Mouse (Mus musculus) G1E-ER4 (cell line): ENCODE measurements around the gene Dmtf1. TPM values are rescaled to one million over a fixed set of nuclear protein-coding genes. Genes with fewer than 3 reads are reported as not detected.

Source experiments
- GATA1 ChIP-seq: IDR thresholded peaks from one replicate; pipeline ENCODE4 v1.8.0; 2012; ENCODE audit warnings: low read length, inconsistent platforms
- polyA plus RNA-seq: library from polyadenylated mRNA; stranded (reverse); fragments of >175 nt; gene quantifications from 2 replicates; pipeline ENCODE4 v1.2.3, GENCODE M21; 2012

Dmtf1 gene
- polyA plus RNA-seq, 1 experiment: 1.2 TPM

DNA sequence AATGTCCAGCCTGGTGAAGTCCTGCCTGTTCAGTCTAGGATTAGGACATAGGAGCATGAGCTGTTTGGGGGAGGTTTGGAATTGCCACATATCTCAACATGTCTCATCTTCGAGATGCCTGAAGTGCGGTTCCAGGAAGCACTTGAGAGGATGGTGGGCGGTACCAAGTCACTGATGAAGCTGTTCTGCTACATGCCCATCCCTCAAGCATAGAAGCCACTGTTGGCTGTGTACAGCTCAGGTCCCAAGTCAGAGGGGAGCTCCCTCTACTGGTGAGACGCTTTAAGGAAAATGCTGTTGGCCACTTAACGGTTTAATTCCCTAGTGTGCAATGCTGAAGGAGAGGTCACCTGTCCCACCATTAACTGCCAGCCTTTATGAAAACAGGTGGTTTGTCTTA lies 49.8 kb downstream of the Dmtf1 start:
- TF ChIP-seq GATA1: no peak

DNA sequence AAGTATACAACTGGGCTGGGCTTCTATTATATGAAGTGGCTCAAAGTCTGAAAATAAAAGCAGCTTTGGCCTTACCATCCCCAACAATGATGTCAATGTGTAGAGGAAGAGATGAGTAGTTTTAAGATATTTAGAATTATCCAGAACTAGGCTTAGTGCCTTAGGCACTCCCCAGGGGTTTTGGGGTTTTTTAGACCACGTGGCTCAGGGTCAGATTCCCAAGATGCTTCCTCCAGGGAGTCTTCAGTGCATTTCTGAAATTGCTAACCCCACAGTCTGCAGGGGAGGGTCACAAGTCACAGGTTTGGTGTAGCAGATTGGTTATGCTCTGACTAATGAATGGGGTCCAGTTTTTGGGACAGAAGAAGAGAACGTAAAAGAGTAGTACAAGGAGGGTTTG lies 50.3 kb downstream of the Dmtf1 start:
- TF ChIP-seq GATA1: no peak

DNA sequence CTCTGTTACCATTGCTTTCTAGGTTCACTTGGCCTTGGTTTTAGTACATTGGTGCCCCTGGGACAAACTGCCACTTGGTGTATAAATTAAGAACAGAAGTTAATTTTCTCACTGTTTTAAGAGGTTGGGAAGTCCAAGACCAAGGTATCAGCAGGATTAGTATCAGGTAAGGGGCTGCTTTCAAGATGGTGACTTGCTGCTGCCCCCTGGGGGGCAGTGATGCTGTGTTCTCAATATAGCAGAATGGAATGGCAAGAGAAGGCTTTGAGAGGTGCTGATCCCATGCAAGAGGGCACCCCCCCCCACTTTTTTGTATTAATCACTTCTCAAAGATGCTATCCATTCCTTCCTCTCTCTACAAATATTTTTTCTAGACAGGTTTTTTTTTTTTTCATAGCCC lies 52.0 kb downstream of the Dmtf1 start:
- no peak for TF ChIP-seq GATA1

DNA sequence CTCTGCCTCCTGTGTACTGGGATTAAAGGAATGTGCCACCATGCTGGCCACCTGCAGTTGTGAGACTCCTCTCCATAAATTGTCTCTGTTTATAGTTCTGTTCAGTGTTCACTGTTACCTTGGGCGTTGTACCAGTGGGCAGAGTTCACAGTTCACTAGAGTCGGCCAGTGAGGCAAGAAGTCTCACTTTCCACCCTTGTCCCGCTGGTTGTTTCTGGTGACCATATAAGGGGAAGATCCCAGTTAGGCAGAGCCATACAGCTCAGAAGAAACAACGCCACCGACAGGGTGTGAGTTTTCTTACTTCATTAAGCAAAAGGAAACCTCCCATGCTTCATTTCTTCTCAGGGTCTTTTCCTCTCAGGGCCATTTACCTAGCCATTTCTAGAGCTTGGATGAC lies 53.1 kb downstream of the Dmtf1 start:
- no peak for TF ChIP-seq GATA1

DNA sequence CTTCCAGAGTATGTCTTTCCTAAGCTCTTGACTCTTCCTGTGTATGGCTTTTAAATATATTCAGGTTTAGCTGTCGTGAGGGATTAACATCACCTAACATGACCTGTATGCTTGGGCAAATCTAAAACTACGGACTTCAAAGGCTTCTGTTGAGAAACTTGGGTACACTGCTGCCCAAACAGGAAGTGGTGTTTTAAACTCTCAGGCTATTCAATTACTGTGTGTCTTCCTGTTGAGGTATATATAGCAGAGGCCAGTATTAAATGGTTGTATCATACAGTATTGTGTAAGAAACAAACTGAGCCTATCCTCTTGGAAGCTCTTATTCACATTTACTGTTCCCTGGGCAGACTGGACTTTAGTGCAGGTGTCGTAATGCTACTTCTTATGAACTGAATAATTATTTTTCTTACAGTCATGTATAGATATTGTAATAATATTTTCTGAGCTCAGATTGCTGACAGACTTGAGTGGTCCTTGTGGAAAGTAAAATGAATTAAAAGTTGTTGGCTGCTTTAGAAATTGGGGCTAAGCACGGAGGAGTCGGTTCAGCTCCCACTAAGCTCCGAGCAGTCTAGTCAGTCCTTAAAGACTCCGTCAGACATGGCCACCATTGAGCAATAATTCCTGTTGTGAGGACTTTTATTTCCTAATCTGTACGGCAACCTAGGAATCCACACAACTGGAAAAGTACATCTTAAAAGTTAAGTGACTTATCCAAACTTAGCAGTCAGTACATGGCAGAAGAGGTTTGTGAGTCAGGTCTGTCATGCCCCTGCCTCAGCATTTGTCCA lies 54.1 kb downstream of the Dmtf1 start:
- no peak for TF ChIP-seq GATA1

DNA sequence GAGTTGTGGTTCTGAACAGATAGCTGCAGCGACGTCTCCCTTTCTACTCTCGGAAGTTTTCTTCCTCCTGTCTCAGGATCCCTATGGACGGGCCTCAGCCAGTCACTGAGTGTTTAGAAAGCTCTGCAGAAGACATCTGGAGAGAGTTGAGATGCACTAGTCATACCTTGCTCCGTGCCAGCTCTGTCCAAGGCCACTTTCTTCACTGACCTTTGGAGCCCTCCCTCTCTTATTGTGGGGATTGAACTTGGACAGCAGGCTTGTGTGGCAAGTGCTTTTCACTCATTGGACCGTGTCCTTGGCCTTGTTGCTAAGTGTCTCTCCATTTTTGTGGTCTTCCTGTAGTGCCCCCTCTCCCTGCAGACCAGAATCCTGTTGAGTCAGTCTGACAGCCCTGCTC lies 54.8 kb downstream of the Dmtf1 start:
- no peak for TF ChIP-seq GATA1

DNA sequence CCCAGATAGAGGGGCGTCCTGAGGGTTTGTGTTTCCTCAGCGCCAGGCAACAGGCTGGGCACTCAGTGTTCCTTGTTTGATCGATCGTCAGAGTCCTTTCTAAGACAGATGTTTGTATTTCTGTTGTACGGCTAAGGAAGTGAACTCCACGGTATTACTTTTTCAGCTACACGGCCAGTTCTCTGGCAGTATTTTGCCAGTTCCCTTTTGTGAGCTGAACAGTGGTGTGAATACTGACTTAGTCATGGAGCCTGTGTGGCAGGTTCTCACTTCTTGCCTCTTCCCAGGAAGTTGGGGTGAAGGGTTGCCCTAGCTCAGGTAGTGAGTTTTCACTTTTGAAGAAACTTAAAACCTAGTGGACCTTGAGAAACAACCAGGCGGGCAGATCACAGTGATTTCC lies 57.6 kb downstream of the Dmtf1 start:
- TF ChIP-seq GATA1: no peak

DNA sequence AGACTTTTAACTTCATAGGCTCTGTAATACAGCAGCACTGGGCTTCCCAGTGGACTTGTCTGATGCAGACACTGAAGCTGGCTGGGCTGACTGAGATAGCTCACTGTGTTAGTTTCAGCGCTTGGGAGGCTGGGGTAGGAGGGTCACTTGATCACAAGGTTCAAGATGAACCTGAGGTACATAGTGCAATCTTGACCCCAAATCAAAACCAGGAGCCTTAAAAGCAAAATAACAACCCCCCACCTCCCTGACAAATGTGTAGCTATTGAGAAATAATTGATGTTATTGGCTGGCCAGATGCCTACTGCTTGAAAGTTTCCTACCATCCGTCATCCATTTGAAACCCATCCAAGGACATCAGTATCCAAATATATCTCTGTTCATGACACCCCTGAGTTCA lies 58.9 kb downstream of the Dmtf1 start:
- no peak for TF ChIP-seq GATA1

DNA sequence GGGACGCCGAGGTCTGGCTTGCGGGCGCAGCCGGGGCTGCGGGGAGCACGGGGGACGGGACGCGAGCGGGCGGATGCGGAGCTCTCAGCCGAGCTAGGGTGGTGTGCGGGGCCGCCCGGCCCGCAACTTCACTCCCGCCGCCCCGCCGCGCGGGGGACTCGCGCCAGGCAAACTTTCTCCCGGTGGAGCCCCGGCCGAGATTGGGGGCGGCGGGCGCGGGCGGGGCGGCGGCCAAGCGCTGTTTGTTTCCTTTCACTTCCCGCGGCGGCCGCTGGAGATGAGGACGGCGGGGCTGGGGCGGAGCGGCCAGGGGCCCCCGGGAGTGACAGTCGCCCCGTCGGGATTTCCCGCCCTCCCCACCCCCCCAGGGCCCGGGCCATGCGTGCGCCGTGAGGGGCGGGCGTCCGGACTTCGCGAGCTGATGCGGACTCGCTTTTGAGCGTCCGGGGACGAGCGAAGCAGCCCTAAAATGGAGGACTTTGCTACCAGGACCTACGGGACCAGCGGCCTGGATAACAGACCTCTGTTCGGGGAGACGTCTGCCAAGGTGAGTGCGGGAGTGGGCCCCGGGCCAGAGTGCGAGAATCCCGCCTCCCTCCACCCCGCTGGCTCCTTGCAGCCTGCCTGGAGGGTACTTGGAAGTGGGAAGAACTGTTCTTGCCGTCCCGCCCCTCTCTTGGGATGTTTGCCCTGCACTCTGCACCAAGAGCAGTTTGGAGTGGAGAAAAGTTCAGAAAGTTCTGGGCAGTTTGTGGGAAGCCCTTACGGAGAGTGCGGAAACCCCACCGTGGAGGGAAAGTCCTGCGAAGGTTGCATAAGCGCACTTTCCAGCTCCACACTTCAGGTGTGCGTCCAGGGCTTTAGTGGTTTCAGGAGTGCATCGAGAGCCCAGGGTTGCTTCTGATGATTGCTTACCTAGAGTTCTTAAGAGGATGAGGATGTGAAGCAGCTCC lies 60.5 kb downstream of the Dmtf1 start:
- TF ChIP-seq GATA1: no peak

DNA sequence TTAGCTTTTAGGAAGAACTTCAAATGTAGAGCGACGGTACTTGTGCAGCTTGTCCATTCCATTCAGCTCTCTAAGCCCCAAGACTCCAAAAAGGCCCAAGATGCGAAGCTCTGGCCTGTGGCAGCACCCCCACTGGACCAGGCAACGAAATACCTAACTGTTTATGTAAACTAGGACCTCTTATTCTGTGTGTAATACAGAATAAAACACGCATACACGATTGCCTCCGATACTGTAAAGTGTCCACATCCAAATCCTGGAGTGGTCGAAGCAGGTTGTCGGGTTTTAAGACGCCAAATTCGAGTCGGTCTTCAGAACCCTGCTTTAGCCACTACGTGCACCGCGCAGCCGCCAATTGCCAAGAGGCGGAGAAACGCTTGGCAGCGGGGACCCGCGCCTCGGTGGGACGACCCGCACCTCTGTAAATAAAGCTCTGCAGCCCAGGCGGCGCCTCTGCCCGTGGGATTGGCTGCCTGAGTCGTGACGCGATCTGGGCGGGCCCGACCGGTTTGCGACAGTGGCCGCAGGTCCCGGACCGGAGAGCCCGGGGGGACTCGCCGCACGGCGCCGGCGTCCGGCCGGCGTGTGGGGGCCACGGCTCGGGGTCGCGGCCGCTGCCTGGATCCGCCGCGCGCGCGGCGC lies 61.2 kb downstream of the Dmtf1 start, which contains the start of gene Tmem243:
Gene Tmem243 (plus strand): TSS at position 462 of the 642 bp plus-strand sequence.
- TF ChIP-seq GATA1: no peak

DNA sequence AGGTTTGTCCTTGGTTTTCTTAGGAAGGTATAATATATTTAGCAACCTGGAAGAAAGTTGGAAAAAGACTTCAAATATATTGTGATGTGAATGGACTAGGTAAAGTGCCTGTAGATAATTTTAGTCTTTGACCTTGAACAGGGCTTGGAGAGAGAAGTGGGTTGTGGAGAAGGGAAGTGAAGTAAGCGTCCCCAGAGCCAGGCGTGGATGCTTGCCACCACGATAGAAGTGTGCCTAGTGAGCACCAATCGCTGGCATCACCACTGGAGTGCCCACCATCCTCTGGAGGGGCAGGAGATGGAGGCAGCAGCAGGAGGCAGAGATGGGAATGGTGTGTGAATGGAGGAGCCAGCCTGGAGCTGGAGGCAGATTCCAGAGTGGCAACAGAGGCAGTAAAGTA lies 68.1 kb downstream of the Dmtf1 start:
- no peak for TF ChIP-seq GATA1

DNA sequence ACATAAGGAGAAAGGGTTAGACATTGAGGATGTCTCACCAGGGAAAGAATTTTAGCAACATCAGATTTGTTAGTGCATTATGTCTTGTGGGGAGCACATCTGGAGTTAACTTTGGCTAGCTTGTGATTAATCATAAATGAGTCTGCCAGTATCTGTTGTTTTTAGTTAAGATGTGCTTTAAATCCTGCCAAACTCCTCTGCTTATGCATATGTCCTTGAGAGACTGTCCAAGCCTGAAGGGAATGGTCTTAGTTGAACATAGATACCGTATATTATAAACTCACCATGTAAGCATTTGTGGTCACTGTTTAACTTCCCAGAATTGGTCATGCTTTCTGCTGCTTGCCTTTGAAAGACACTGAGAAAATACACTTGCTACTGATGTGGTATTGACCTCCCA lies 68.9 kb downstream of the Dmtf1 start:
- TF ChIP-seq GATA1: no peak

DNA sequence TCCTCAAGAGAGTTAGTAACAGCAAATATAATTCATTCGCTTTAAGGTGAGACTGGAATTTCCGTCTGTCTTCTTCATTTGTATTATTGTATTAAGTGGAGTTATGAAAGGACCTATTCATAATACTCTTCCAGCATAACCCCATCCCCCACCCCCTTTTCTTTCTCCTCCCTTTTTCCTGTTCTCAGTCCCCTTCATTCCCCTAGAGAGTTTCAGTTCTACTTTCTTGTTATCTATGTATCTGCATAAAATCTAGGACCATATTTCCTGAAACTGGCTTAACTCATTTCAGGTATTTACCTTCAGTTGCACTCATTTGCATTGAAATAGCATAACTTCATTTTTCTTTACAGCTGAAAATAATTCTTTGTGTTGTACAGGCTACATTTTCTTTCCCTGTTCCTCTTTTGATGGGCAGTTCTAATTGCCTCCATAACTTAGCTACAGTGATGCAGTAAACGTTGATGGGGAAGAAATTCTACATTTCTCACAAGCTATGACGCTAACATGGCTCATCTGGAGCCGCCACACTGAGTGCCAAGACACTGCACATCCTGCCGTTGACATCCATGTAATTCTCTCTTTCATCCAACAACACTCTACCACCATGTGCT lies 71.0 kb downstream of the Dmtf1 start:
- no peak for TF ChIP-seq GATA1

DNA sequence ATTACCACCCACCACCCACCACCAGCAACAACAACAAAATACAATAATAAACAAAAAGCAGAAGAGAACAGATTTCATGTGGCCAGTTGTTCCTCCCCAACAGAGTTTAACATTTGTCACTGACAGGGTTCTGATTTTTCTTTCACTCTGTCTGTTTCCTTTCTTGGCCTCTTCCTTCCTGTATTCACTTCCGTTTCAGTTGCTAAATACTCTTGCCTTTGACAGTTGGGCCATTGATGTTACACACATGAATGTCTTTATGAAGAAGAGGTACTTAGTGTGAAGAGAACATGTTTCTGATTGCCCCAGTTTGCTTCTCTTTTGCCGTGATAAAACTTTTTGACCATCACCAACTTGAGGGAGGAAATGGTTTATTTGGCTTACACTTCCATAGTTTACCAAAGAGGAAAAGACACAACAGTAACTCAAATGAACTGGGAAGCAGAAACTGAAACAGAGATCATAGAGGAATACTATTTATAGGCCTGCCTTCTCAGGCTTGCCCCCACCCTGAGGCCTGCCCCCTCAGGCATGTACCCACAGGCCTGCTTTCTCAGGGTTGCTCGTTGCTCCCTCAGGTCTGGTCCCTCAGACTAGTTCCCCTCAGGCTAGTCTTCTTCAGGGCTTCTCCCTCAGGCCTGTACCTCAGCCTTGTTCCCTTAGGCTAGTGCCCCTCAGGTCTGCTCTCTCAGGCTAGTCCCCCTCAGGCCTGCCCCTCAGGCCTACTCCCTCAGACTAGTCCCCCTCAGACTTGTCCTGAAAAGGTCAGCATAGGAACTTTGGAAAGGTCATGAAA lies 74.5 kb downstream of the Dmtf1 start:
- TF ChIP-seq GATA1: no peak

DNA sequence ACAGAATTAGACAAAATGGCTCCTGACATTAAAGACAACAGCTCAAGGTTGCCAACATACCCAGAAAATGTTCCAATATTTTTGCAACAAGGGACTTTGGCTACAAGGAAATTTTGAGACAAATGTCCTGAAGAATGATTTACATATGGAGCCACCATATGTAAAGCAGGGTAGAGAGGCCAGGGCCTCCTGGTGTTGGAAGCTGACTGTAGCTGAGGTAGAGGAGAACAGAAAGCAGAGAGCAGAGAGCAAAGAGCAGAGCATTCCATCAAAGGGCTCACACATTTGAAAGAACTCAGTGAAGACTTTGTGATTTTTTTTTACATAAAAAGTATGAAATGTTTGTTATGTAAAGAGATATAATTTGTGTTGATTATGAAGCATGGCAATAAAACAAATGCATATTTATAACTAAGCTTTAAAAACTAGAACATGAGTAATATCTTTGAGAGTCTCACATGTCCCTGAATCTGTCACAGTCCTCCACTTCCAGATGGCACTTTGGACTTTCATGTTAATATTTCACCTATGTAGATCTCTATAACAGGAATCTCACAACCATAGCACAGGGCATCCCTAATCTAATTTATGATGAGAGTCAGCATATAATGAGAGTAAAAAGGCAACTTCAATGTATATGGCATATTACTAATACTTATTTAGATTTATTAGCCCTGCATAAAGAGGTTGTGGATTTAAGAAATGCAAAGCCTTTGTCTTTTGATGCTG lies 81.6 kb downstream of the Dmtf1 start:
- TF ChIP-seq GATA1: no peak
